Mouse (Mus musculus): ENCODE data around the gene Gm20815.
"Not testable (repeated sequence)": the region's sequence is repeated elsewhere in the genome, so short reads cannot be mapped to it uniquely, and the experiment has no call there.

Gm20815 gene

GRCm38 (mm10) chrY:8835069-8835468 lies at the start of gene Gm20815:
Gm20815 (minus strand) TSS chrY:8835169.
- not testable (repeated sequence) for DNase-seq (ENCODE audit: low read depth)
